Mouse (Mus musculus) layer of hippocampus, adult 11-12 months (tissue): Measurements from ENCODE around the gene Spaar.
"Not testable (repeated sequence)": the region's sequence is repeated elsewhere in the genome, so short reads cannot be mapped to it uniquely, and the experiment has no call there.

Experiments
- DNase-seq: peaks from one replicate; pipeline ENCODE4 v3.0.0; 2022; ENCODE audit warnings: low spot score

Gene Spaar

DNA sequence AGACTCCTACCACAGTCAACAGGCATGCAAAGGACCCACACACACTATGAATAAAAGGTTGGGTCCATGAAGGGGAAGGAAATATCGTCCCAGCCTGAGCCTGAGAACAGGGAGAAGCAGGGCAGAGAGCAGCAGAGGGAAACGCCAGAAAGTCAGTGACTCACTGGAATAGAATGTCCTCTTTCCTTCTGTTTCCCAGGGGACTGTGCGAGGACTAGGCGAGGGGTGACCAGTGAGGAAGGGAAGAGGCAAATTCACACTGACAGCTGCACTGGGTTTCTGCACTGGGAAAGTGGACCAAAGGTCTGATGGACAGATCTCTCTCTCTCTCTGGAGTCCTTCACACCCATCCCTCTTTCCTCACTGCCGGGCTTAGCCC is 1.3 kb upstream of the Spaar start:
- DNase-seq: no peak

DNA sequence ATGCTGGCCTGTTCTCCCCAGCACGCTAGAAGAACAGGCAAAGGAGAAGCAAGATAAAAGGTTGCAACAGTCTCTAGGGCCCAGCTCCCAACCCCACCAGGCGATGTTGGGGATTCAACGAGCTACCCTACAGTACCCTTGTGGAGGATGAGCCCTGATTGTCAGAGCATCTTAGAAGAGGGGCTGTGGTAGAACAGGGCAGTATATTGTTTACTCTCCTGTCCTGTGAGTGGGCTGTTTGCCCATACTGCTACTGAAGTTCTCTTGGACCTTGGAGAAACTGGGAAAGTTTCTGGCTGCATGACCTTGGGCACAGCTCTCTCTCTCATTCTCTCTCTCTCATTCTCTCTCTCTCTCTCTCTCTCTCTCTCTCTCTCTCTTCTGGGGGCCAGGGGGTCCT is 708 bp upstream of the Spaar start:
- DNase-seq: no peak

GRCm38 (mm10) chr4:43730750-43731297 is 990 bp downstream of the Spaar start:
- no peak for DNase-seq

DNA sequence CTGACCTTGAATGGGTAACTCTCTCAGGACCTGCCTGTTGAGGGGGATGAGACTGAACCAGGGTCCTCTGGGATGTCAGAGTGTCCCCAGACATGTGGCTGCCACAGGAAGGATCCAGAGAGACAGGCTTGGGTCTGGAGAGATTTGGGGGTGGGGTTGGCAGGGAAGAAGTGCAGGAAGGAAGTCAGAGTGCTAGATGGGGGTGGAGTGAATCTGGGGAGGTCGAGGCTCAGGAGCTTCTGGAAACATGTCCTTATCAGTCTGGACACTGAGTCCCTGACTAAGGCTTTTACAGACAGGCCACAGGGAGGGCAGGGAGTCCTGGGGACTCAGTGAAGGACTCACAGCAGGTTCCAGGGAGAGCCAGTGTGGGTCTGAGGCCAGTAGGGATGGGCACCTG is 2.3 kb downstream of the Spaar start:
- no peak for DNase-seq

DNA sequence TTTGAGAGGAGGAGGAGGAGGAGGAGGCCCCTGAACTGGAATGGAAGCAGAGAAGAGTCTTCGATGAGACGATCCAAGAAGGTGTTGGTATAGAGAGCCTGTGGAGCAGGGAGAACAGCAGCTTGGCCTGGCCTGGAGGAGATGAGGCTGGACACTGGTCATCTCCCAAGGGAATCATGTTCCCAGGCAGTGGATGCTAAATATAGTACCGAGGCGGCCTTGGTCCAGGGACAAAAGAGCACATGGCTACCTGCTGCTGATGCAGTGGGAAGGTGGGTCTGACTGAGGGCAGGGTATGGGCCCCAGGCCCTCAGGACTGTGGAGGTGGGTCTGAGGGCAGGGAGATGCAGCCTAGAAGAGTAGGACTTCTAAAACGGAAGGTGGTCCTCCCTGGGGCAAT is 3.4 kb downstream of the Spaar start:
- DNase-seq: no peak

DNA sequence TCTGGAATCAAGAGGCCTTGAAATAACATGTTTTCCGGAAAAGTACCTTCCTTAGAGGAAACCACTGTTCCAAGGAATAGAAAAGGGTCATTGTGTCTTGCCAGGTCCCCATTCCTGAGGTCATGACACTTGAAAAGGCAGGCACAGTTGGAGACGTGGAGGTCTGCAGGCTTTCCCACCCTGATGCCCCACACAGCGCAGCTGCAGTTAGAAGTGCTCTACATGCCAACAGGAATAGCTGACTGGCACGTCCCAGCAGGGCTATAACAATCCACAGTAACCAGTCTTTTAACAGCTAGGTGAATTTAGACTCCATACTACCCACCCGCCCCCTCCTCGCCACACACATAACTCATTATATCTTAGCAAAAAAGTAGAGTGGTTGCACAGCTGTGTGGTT is 7.3 kb downstream of the Spaar start:
- no peak for DNase-seq

DNA sequence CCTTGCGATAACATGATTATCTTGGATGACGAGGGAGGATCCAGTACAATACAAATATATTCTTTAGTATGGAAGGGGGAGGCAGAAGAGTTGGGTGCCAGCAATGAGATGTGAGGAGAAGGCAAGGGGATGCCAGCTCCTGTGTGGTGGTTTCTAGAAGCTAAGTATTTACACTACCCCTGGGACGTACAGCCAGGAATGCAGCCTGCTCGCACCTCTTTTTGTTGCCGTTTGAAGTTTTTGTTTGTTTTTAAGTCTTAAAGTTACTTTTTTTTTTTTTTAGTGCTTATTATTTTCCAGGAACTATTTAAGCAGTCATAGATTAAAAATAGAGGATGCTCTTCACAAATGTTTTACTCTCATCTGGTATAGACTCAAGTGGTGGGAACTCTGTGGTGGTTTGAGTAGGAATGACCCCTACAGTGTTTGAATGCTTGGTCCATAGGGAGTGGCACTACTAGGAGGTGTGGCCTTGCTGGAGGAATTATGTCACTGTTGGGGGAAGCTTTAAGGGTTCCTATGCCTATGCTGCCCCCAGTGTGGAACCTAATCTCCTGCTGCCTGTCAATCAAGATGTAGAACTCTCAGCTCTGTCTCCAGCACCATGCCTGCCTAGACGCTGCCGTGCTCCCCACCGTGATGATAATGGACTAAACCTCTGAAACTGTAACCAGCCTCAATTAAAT is 9.3 kb downstream of the Spaar start:
- DNase-seq: no peak

DNA sequence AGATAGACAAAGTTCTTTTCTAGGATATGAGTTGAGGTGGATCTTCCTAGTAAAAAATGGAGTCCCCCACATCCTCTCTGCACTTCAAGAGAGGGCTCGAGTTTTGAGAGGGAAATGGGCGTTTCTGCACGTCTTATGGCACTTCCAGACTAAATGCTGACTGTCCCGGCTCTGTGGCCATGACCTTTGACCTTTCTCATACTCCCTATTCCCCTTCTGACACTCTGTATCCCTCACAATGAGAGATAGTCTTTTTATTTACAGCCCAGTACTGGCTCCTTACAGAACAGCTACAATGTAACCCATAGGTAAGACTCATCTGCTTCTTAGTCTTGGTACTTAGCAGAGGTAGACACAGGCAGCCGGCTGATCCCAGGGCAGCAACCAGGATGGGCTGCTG is 11.7 kb downstream of the Spaar start:
- no peak for DNase-seq

DNA sequence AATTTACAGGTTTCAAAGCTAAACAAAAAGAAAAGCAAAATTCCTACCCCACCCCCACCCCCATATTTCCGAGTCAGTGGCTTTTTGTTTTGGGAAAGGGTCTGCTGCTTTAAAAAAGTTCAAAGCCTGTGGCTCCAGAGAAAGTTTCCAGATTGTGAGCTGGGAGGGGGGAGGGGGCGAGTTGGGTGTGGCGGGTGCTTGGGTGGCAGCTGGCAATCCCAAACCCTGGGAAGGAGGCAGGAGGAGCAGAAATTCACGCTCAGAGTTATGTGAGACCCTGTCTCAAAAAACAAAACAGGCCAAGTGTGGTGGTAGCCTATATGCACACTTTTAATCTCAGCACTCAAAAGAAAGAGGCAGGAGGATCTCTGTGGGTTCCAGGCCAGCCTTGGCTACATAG is 12.8 kb downstream of the Spaar start:
- no peak for DNase-seq

- DNase-seq: no peak
Measured at GRCm38 (mm10) chr4:43743099-43743498, 13.3 kb downstream of the Spaar start.

- peak; percentile 38 for DNase-seq
Measured at GRCm38 (mm10) chr4:43745187-43745586, 15.4 kb downstream of the Spaar start.

- no peak for DNase-seq
Measured at GRCm38 (mm10) chr4:43757213-43757612, 27.4 kb downstream of the Spaar start.

GRCm38 (mm10) chr4:43759571-43760418 is 30.0 kb downstream of the Spaar start:
- peak; percentile 15 for DNase-seq

DNA sequence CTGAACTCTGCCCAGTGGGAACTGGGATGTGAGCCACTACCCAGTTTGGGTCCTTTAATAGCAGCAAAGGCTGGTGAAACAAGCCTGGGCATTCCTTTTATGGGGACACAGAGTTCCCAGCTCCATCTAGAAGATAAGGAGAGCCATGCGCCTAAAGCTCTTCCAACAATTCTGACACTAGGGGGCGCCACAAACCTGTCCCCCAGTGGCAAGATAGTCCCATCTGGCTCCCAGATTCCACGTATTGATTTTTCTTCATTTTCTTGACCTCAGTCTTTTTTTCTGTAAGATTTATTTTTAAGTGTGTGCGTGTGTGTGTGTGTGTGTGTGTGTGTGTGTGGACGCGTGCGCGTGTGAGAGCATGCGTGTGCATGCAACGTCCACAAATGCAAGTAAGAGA is 30.6 kb downstream of the Spaar start:
- DNase-seq: peak; percentile 43

DNA sequence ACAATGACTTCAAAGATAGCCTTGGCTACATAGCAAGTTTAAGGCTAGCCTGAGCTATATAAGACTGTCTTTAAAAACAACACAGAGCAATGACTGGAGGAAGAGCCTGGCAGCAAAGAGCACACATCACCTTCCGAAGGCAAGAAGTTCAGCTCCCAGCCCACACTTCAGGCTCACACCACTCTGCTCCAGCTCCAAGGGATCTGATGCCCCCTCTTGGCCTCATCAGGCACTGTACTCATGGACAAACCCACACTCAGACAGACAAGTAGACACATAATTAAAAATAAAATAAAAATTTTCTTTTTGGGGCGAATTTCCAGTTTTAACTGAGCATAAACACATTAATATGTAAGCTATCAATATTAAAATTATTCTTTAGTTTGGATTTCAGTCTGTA is 31.5 kb downstream of the Spaar start:
- DNase-seq: no peak

DNA sequence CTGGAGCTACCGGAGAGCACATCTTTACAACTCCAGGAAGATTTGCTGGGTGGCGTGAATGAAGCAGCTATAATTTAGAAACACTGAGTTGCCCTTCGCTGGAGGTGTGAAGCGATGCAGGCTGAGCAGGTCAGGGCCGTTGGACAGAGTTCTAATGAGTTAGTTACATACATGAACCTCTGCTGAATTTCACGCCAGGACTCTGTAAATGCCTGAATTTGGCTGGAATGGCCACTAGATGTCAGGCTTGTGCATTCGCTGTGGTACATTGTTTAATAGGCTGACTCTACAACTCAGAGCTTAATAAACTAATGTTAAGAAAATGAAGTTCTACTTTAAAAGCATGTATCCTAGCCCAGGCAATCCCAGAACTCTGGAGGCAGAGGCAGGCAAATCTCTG is 33.6 kb downstream of the Spaar start:
- peak; percentile 70 for DNase-seq

- DNase-seq: no peak
Measured at GRCm38 (mm10) chr4:43768341-43768740, 38.5 kb downstream of the Spaar start.

DNA sequence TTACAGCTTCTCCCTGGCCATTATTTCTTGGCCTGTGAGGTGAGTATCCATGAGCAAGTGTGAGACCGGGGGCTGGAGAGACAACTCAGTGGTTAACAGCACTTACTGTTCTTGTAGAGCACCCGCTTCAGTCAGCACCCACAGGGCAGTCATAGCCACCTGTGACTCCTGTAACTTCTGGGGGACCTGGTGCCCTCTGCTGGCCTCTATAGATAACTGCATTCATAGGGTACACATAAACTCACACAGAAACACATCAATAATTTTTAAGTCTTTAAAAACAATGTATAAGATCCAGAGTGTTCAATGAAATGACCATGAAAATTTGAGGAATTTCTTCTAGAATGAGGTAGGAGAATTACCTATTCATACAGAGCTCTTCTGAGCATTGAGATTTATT is 39.5 kb downstream of the Spaar start:
- no peak for DNase-seq

DNA sequence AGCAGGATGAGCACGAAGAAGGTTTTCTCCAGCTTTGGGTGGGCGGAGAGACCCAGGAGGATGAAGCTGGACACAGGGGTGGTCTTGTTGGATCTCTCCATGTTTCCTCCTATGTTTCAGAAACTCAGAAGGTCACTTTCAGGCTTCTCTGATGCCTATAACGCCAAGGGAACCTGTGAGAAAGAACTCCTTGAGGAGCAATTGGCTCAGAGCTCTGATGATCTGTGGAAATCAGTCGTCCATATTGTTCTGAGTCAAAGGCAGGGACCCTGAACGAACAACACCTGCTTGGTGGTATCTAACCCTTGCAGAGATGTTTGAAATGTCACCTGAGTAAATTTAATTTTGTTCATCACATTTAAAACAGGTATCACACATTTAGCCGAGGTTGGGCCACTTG is 41.1 kb downstream of the Spaar start, which contains the start of gene Olfr159:
Gene Olfr159, minus strand, starts transcription at position 101 of the 400 bp plus-strand sequence.
- no peak for DNase-seq

- no peak for DNase-seq
Measured at GRCm38 (mm10) chr4:43771626-43772025, 41.8 kb downstream of the Spaar start.

- no peak for DNase-seq
Measured at GRCm38 (mm10) chr4:43772304-43772703, 42.5 kb downstream of the Spaar start.

- DNase-seq: no peak
Measured at GRCm38 (mm10) chr4:43795296-43795695, 65.5 kb downstream of the Spaar start.

DNA sequence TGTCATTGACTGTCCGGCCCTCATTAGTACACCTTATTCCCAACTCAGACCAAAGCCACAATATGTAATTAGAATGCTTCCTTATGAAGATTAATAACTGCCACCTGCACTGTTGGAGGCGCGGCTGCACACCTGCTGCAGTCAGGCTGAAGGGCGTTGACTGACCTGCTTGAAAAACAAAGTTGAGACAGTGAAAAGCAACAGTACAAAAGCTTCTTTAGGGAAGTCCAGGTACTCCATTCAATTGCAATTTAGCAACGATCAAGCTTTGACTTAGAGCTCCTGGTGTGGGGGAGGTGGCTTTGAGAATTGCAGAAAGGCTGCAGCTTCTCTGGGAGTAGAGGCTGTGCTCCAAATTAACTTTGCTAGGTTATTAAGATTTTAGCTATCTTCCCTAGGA is 66.0 kb downstream of the Spaar start:
- not testable (repeated sequence) for DNase-seq
